Mouse (Mus musculus): Measurements from ENCODE around the gene Taf15. TPM values are rescaled to one million over a fixed set of nuclear protein-coding genes. Genes with fewer than 3 reads are reported as not detected.
A peak's percentile ranks its signal among the peaks of the same experiment; 100 is the strongest.

Taf15 gene
- total RNA-seq (2021) = 10 to 100 TPM; 61.7 to 80.3 TPM

DNA sequence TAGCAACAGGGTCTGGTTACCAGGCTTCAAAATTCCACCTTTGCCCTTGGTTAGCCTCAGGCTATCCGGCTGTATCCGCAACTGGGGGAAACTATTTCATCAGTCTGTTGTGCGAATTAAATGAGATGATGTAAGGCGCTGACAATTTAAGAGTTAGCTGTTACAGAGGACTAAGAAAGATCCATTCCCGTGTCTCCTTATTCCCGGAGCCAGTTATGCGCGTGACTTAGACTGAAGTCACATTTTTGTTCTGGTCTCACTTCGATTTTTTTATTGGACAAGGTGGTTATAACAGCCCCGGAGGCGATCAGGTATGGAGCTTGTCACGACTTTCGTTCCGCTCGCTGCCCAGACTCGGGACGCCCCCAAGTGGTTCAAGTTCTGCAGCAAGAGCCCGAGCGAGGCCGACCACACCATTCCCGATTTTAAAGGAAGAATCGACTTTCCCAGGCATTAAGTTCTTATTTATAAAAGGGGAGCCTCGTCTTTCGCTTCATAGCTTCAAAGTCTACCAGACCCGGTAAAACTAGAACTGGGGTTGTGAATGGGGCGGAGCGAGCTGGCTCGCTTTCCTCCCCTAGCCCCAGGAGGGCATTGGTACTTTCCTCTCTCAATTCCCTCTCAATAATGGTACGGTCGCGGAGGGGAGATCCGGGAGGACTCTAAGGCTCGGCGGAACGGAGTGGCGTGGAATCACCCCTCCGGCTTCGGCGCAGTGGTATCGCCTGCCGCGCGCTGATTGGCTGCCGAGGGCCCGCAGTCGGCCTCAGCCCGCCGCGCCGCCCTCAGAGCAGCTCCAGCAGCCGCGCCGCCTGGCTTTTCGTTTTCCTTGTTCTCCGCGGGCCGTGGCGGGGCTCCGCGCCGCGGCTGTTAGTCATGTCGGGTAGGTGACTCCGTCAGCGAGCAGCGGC, at the start of gene Taf15:
Gene Taf15 (plus strand): TSS at position 763 of the 911 bp plus-strand sequence.
- peak; percentile 97 to 99 for DNase-seq (ENCODE audit: extremely low spot score in 1 of 2, low spot score in 1 of 2)

DNA sequence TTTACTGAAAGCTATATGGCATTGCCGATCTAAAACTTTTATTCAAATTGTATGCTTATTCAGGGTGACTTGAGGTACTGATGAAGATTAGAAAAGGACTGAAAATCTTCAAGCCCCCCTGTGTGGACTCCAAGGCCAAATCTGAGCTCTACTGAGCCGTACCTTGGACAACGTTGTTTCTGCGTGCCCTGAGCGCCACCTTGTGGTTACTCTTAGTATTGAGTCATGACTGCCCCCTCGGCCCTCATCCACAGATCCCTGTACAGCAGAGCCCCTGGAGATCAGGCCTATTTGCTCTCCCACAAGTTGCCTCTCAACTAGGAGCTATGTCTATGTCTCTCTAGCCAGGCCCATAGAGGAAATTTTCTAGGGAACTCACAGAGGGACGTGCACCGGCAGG, 48.2 kb upstream of the Taf15 start:
- peak; percentile 67 to 89 for DNase-seq (ENCODE audit: extremely low spot score in 1 of 2, low spot score in 1 of 2)

DNA sequence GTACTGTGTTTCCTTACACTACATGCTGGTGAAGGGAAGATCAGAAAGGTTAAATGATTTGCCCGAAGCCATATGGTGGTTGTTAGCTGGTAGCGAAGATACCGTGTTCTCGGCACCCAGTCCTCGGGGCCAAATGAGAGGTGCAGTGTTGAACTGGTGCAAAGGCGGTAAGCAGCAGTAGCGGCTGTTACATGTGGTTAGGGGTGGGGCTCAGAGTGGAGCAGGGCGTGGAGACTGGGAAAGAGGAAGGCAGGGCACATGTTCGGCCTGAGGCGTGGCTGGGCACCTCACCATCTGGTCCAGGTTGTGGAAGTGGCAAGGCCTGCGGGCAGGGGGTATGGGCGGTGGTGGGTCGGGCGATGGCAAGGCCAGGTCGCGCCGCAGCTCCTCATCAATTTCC, 45.9 kb upstream of the Taf15 start:
- DNase-seq (ENCODE audit: extremely low spot score in 1 of 2, low spot score in 1 of 2) = no peak

DNA sequence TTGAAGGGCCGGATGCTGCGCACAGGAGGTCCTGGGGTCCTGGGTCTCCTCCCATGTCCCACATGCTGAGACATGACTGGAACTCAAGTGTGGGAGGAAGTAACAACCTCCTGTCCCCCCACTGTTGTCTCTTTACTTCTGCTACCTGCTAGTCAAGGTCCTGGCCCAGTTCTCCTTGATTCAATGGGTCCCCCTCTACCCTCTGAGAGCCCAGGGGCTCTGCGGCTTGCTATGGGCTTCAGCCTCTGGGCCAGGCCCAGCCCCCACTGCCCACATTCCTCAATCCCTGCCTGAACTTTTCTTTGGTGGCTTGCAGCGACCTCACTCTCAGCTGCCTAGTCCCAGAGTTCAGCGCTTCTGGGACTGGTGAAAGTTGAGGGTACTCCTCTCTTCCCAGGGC, 43.5 kb upstream of the Taf15 start, which contains the start of gene Gas2l2:
Gene Gas2l2 (minus strand): TSS at position 101 of the 400 bp plus-strand sequence.
- no peak for DNase-seq (ENCODE audit: extremely low spot score in 1 of 2, low spot score in 1 of 2)

DNA sequence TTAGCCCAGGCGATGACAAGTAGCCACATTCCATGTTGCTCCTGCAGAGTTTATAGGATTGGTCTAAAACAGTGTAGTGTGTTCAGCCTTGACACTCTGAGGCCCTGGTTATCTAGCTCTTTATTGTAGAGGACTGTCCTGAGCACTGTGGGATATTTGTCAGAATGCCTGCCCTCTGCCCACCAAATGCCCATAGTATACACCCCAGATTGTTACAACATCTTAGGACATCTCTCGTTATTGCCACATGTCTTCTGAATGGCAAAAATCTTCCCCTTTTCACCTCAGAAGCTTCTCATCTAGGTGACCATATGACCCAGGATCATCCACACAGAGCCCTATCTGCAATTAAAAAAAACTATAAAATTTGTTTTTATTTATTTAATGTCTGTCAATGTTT, 40.4 kb upstream of the Taf15 start:
- DNase-seq (ENCODE audit: extremely low spot score in 1 of 2, low spot score in 1 of 2) = no peak

DNA sequence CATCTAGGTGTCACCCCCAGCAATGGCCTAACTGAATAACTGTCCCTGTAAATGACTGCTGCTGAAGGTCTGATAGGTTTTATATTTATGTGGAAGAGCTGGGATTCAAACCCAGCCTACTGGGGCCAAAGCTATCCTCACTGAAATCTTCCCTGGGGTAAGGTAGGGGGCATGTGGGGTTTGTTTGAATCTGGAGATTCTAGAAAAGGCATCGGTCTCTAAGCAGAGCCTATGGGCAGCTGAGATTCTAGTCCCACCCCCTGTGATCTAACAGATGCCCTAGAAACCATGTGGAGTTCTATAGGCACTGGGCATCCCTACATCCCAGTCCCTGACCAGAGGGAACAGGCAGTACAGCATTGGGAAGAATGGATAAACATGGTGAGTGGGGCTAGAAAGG, 35.5 kb upstream of the Taf15 start, which contains the start of gene 1700020L24Rik:
Gene 1700020L24Rik (plus strand): TSS at position 301 of the 400 bp plus-strand sequence.
- no peak for DNase-seq (ENCODE audit: extremely low spot score in 1 of 2, low spot score in 1 of 2)

DNA sequence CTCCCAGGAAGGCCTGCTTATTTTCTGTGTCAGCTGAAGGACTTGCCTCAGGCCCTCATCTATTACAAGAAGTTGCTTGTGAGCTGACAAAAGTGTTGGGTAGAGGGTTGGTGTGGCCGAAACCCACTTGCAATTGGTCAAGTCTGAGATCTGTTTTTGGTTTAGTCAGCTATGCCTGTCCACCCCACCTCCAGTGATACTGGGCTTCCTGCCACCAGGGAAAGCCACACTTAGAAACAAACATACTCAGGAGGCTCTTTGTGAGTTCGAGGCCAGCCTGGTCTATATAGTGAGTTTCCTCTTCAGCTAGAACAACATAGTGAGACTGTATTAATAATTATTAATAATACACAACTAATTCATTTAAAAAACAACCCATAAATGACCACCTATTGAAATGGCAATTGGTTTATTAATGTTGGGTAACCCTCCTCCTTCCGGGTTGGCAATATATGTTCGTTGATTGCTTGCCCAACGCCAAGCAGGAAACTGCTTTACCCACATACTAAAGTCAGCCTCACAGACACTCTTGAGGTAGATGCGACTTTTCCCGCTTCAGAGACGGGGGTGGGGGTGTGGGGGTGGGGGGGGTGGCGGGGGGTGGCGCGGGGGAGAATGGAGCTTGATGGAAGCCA, 33.3 kb upstream of the Taf15 start:
- no peak for DNase-seq (ENCODE audit: extremely low spot score in 1 of 2, low spot score in 1 of 2)

DNA sequence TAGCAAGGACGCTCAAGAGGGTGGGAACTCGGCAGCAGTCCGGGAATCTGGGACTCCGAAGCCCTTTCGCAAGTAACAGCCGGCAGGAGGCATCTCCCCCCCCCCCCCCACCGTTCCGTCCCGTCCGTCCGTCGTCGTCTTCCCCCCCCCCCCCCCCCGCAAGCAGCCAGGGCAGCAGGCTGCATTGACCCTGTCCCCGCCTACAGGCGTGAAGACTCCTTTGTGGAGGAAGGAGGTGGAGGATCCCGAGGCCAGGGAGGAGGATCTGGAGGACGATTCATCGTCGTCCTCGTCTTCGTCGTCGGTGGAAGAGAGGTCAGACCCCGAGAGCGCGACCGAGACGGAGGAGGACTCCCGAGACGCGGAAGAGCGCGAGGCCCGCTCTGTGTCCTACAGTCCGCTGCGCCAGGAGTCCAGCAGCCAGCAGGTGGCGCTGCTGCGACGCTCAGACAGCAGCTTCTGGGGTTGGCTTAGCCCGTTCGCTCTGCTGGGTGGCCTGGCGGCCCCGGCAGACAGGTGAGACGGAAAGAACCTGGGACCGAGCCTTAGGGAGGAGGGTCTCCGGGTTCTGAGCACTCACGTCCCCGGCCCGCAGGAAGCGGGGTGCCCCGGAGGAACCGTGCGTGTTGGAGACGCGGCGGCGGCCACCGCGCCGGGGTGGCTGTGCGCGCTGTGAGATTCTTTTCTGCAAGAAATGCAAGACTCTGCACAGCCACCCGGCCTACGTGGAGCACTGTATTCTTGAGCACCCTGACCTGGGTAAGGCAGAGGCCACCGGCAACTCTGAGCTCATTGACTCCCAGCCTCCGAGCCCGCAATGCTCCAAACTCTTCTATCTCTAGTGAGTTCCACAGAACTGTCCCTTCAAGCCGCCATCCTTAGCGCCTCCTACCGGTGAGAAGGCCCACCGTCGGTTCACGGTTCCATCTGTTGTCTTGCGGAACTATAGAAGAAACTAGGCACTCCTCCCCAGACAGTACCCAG, 32.5 kb upstream of the Taf15 start:
- DNase-seq (ENCODE audit: extremely low spot score in 1 of 2, low spot score in 1 of 2) = peak; percentile 85 to 86

DNA sequence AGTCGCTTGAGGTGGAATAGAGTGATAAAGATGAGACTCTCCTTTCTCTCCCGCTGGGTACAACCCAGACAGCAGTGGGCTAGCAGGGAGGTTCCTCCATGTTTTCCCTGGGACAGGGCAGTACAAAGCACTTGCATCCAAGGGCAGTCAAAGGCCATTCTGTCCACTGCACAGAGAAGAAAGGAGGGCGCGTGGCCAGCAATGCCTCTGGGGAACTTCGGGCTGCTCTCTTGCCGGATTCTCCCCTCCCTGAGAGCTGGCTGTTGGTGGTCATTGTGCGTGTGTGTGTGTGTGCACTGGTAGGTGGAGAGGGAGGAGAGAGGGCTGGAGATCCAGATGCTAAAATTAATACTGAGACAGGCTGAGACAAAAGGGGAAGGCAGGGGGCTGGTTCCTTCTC, 31.7 kb upstream of the Taf15 start:
- no peak for DNase-seq (ENCODE audit: extremely low spot score in 1 of 2, low spot score in 1 of 2)

DNA sequence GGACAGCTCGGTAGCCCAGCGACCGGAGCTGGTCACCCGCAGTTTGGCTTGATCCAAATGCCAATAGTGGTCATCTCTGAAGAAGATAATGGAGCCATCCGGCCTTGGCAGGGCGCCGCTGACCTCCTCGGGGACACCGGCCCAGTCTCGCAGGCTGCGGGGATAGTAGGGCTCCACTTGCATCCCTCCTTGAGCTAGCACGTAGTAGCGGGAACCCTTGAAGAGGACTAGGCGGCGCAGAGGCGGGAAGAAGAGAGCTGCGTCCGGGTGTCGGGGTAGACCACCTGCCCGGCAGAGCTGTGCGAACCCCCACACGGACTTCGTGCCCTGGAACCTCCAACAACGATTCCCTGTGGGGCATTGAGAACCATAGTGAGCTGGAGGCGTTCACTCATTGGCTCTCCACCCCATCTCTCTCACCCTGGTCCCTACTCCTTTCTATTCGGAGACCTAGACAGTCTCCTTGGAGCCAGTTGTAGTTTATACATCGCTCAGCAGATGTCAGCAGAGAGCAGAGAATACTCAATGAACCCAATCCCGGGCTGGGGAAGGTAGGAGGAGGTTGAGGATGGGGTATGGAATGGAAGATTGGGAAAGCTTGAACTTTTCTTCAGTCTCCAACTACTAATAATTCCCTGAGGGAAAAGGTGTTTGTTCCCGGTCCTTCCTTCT, 30.2 kb upstream of the Taf15 start:
- DNase-seq (ENCODE audit: extremely low spot score in 1 of 2, low spot score in 1 of 2) = peak; percentile 60 to 86

DNA sequence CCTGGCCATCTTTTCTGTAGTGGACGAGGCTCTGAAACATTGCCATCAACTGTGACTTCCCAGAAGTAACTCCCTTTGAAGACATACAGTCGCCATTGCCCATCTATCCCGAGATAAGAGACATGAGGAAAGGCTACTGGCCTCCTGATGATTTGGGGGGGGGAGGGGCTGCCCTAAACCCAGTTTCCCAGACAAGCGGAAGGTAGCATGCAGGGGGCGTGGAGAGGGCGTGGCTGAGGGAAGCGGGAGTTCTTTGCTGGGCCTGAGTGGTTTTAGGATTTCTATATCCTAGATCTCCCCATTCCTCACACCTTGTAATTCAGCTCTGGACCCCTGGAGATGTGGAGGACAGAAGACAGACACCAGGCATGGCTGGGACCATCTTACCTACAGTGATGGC, 29.1 kb upstream of the Taf15 start:
- DNase-seq (ENCODE audit: extremely low spot score in 1 of 2, low spot score in 1 of 2) = no peak

DNA sequence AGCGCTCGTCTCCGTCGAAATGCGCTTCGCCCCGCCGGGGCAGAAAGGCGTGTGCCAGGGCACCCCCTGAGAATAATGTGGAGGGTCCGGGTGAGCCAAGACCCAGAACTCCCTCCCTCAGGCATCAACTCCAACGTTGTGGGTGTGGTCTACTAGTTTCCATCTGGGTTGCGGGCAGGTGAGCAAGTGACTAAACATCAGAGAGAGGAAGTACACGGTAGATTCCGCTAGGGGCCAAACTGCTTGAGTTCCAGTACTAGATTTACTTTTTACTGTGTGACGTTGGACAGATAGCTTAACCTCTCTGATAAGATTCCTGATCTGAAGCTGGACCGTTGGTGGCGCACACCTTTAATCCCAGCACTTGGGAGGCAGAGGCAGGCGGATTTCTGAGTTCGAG, 27.9 kb upstream of the Taf15 start:
- no peak for DNase-seq (ENCODE audit: extremely low spot score in 1 of 2, low spot score in 1 of 2)

DNA sequence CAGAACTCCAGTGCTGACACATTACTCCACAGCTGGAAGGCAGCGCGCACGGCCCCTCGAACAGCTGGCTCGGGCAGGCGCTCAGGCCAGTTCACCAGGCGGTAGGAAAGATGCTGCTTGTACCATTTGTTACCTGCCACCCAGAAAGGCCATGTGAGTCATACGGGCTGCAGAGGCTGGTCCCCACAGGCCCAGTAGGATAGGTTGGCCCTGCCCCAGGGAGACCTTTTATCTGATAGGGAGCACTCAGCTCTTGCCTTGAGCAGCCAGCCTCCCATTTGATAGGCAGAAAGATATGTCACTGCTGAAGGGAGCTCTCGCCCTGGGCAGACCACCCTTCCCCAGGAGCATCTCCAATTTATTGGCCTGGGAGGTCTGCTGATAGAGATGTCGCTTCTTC, 25.3 kb upstream of the Taf15 start:
- DNase-seq (ENCODE audit: extremely low spot score in 1 of 2, low spot score in 1 of 2) = no peak

DNA sequence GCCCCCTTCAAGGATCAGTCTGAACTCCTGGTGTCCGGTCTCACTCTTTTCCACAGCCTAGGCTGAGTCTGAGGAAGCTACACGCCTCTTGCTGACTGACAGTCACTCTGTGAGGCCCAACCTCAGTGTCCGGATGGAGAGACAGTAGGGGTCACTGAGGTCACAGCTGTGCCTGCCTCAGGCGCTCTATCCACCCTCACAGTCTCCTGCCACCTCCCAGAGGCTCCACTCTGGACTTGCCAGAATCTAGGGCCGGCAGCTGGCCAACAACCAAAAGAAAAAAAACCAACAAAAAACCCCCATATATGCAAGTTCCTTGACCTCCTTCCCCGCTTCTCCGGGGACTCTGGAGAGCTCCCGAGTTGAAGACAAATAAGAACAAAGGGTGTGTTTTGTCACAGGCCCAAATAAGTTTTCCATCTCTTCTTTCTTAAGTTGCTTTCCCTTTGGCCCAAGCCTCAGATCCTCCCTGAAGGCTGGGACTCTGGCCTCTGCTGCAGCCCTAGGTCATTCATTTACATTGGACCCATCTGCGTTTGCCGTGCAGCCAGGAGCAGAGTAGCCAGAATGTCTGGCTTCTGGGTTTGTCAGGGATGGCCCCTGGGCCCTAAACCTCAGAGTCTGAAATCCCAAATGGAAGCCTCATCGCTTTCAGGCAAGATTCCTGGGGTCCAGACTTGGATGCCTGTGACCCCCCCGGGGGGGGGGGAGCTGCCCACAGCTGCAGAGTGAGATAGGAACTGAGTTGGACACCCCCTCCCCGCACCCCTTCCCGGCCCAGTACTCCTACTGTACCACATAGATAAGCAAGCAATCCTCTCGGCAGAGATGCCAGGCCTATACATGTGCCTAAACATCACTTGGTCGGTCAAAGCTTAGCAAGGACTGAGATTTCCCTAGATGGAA, 24.6 kb upstream of the Taf15 start:
- DNase-seq (ENCODE audit: extremely low spot score in 1 of 2, low spot score in 1 of 2) = no peak

DNA sequence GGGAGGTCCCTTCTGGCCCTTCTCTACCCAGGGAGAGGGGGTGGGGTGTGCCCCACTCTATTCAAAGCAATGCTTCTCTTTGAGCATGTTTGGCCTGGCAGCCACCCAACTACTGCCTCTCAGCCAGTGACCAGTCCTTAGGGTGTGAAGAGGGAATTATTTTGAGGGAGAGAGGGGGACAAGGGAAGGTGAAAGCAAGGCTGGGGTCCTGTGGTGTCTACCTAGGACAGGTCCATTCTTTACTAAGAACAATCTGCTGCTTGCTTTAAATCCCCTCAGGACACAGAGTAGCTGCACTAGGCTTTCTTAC, 24.0 kb upstream of the Taf15 start:
- DNase-seq (ENCODE audit: extremely low spot score in 1 of 2, low spot score in 1 of 2) = no peak

DNA sequence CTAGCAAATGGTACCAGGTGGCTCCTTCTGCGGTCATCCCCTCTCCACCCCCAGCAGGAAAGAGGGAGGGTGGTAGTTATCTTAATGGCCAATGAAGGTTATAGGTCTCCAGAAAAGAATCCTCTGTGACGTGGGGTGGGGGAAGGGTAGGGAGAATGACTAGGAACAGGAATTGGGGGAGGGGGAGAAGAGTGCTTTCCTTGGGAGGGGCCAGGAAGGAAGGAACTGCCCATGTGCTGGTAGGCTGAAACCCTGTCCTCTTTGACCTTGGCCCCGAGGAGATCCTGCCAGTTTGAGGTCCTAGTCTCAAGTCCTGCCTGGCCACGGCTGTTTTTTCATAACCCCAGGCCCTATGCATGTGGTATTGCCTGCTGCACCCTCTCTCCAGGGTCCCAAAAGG, 23.6 kb upstream of the Taf15 start:
- no peak for DNase-seq (ENCODE audit: extremely low spot score in 1 of 2, low spot score in 1 of 2)

DNA sequence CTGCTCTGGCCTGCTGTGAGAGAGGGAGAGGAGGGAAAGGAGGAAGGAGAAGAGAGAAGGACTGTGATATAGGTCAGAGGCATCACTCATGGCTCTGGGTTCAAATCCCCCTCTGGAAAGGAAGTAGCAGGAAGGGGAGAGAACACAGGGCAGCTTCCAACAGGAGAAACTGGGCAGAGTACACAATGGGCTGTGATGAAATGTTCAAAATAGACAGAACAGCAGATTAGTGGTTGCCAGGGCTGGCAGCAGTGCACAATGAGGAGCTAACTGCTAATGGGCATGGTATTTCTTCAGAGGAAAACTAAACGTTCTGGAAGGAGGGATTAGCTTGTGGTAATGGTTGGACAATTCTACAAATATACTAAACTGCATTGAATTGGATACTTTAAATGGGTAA, 22.3 kb upstream of the Taf15 start:
- no peak for DNase-seq (ENCODE audit: extremely low spot score in 1 of 2, low spot score in 1 of 2)

DNA sequence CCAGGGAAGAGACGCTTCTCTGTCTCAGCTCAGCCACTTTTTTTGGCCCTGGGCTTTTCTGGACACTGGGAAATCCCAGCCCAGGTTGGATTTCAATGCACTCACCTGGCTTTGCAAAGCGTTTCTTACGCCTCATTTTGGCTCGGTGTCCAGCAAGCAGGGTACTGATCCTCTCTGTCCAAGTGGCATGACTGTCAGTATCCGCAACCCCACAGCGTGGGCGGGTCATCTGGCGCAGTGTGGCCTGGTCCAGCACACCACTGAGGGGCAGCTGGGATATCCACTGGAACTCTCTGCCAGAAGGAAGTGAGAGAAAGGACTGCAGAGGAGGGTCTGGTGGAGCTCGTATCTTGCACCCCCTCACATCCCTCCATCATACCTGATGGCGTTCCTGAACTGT, 21.6 kb upstream of the Taf15 start:
- DNase-seq (ENCODE audit: extremely low spot score in 1 of 2, low spot score in 1 of 2) = no peak

DNA sequence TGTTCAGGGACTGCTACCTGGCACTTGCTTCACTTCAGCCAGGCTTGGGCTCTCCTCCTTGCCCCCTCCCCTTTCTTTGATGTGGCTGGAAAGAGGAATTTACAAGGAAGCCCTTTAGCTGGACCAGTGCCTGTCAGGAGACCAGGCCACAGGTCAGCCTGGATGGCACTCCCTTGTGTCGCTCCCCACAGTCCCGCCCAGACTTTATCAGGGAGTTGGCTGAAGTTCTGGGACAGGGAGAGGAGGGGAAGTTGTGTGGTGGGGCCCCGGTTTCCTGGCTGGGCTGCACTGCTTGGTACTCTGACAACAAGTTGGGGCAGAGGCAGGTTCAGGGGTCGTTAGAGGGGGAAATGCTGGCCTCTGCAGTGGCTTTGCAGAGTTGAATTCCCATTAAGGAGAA, 18.3 kb upstream of the Taf15 start:
- DNase-seq (ENCODE audit: extremely low spot score in 1 of 2, low spot score in 1 of 2) = no peak
